Mouse (Mus musculus) heart, embryonic 16.5 days (tissue): Measurements from ENCODE around the gene Ppp1r1b. TPM values are rescaled to one million over a fixed set of nuclear protein-coding genes. Genes with fewer than 3 reads are reported as not detected.

ENCODE experiments used
- ATAC-seq: fragments of 200-750 bp; cut with Nextera tagmentation; replicated peaks from 2 replicates; pipeline ENCODE4 v1.8.0; 2017; ENCODE audit warnings: moderate number of reproducible peaks; ENCODE audit not compliant: insufficient read depth, low FRiP score; ENCODE audit errors: extremely low read depth
- H3K27ac ChIP-seq: fragments of 300-500 bp; sonication (generic); 2 replicates; pipeline ENCODE4 v1.5.1; 2014; ENCODE audit warnings: mild to moderate bottlenecking, low read length, control low read depth, moderate library complexity
- H3K27me3 ChIP-seq: fragments of 300-500 bp; sonication (generic); 2 replicates; pipeline ENCODE4 v1.6.1; 2014; ENCODE audit warnings: low read length, mixed read lengths; ENCODE audit not compliant: control insufficient read depth, insufficient read depth
- H3K36me3 ChIP-seq: fragments of 300-500 bp; sonication (generic); 2 replicates; pipeline ENCODE4 v1.6.1; 2014; ENCODE audit not compliant: control insufficient read depth, insufficient read depth
- H3K4me1 ChIP-seq: fragments of 300-500 bp; sonication (generic); 2 replicates; pipeline ENCODE4 v1.6.1; 2014; ENCODE audit warnings: low read length, mixed read lengths; ENCODE audit not compliant: control insufficient read depth, insufficient read depth
- H3K4me2 ChIP-seq: fragments of 300-500 bp; sonication (generic); 2 replicates; pipeline ENCODE4 v1.6.1; 2014; ENCODE audit warnings: low read depth, mild to moderate bottlenecking, control low read depth, low read length
- H3K4me3 ChIP-seq: fragments of 300-500 bp; sonication (generic); 2 replicates; pipeline ENCODE4 v1.5.1; 2014; ENCODE audit warnings: mild to moderate bottlenecking, control low read depth, low read length
- H3K9ac ChIP-seq: fragments of 300-500 bp; sonication (generic); 2 replicates; pipeline ENCODE4 v1.6.1; 2014; ENCODE audit warnings: low read length, control low read depth
- H3K9me3 ChIP-seq: fragments of 300-500 bp; sonication (generic); replicated peaks from 2 replicates; pipeline ENCODE4 v1.6.1; 2016; ENCODE audit warnings: low read length; ENCODE audit not compliant: control insufficient read depth
- WGBS: fragments of 180-500 bp; shearing (Covaris S2); extraction: QIAGEN DNeasy Blood & Tissue Kit; methylation state at CpG from one replicate; pipeline ENCODE4 v1.1.7; 2014; 5-methylcytosine and 5-hydroxymethylcytosine counted together
- polyA plus RNA-seq: library from polyadenylated mRNA; unstranded; fragments of >200 nt; fragmentation: Nextera tagmentation; extraction: Ambion mirVana; gene quantifications from 2 replicates; pipeline ENCODE4 v1.2.1, GENCODE M21; 2015

The Ppp1r1b gene
- polyA plus RNA-seq, 1 experiment from 2014 or later: 74.0 TPM

GRCm38 (mm10) chr11:98353651-98354211 is 5.5 kb downstream of the Ppp1r1b start:
- peaks cover 41% of the 10 kb centered on the region for H3K27me3 ChIP-seq
- no peak overlapping the region for H3K9ac ChIP-seq

DNA sequence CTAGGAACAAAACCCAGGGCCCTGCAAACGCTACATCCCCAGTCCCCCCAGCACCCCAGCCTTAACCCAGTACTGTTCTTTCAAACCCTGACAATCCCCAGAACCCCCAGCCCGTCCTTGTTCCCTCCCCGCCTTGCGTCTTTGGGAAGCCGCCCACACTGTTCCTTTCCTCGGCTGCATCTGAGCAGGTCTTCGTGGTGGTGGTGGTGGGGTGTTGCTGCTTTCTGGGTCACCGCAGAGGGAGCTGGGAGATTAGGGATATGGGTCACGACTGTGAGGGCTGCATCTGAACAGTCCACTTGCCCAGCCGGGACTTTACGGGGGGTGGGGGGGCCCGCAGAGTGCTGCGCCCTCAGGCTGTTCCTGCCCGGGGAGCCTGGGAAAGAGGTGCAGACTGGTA is 6.2 kb downstream of the Ppp1r1b start:
- H3K27ac ChIP-seq: no peak overlapping the region
- ATAC-seq: no peak
- peaks cover 31% of the 10 kb centered on the region for H3K4me1 ChIP-seq
- H3K27me3 ChIP-seq: peaks cover 36% of the 10 kb centered on the region
- H3K36me3 ChIP-seq: no peaks in the 10 kb centered on the region
- WGBS: 74% methylated on average over 14 of the region's 14 CpGs
- no peak overlapping the region for H3K4me3 ChIP-seq
- H3K9ac ChIP-seq: no peak overlapping the region
- no peak overlapping the region for H3K4me2 ChIP-seq
- no peaks in the 10 kb centered on the region for H3K9me3 ChIP-seq

More at GRCm38 (mm10) chr11:98353651-98354211, 5.5 kb downstream of the Ppp1r1b start:
- Histone ChIP-seq H3K36me3 (no peaks in the 10 kb centered on the region), H3K4me2 (no peak overlapping the region), H3K27ac (no peak overlapping the region), H3K4me3 (no peak overlapping the region), H3K9me3 (no peaks in the 10 kb centered on the region), H3K4me1 (peaks cover 27% of the 10 kb centered on the region)
- ATAC-seq: no peak
- WGBS: 45% methylated on average over 8 of the region's 8 CpGs

DNA sequence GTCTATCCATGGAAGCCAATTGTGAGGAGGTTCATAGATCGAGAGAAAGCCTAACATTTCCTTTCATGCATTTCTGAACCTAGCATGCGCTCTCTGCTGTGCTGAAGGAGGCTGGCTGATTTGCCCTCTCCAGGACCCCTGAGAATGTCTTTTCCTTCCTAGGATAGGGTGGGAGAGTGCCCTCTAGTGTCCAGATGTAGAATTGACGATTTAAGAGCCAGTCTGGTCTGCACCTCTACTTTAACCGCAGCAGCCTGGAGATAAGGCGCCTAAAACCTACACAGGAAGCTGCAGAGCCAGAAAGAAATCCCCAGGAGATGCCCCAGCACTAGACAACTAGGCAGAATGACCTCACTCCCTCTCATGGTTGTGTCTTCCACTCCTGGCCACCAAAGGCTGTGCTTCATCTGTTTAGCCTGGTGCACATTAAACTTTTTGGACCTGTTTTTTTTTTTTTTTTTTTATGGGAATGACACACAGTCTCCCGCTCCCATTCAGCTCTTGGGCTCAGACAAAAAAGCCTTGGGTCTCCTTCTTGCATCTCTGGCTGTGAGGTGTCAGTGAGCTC is 7.6 kb downstream of the Ppp1r1b start:
- no peak overlapping the region for H3K4me2 ChIP-seq
- no peak overlapping the region for H3K4me3 ChIP-seq
- H3K27me3 ChIP-seq: peaks cover 22% of the 10 kb centered on the region
- H3K4me1 ChIP-seq: peaks cover 26% of the 10 kb centered on the region
- no peak overlapping the region for H3K9ac ChIP-seq
- H3K9me3 ChIP-seq: no peaks in the 10 kb centered on the region
- no peak for ATAC-seq
- 7% methylated on average over 6 of the region's 6 CpGs for WGBS
- no peak overlapping the region for H3K27ac ChIP-seq
- H3K36me3 ChIP-seq: no peaks in the 10 kb centered on the region

GRCm38 (mm10) chr11:98356625-98357394 is 8.6 kb downstream of the Ppp1r1b start:
- peak overlapping the region; percentile 91 for H3K27ac ChIP-seq
- peak overlapping the region; percentile 83; the same call in 1 of the 2 replicates for H3K4me2 ChIP-seq
- H3K4me3 ChIP-seq: no peak overlapping the region
- ATAC-seq: no peak
- no peak overlapping the region; the same call in 1 of the 2 replicates for H3K9ac ChIP-seq
- peaks cover 26% of the 10 kb centered on the region for H3K4me1 ChIP-seq
- no peaks in the 10 kb centered on the region for H3K9me3 ChIP-seq
- 71% methylated on average over 7 of the region's 7 CpGs for WGBS
- peaks cover 15% of the 10 kb centered on the region for H3K27me3 ChIP-seq
- no peaks in the 10 kb centered on the region for H3K36me3 ChIP-seq

DNA sequence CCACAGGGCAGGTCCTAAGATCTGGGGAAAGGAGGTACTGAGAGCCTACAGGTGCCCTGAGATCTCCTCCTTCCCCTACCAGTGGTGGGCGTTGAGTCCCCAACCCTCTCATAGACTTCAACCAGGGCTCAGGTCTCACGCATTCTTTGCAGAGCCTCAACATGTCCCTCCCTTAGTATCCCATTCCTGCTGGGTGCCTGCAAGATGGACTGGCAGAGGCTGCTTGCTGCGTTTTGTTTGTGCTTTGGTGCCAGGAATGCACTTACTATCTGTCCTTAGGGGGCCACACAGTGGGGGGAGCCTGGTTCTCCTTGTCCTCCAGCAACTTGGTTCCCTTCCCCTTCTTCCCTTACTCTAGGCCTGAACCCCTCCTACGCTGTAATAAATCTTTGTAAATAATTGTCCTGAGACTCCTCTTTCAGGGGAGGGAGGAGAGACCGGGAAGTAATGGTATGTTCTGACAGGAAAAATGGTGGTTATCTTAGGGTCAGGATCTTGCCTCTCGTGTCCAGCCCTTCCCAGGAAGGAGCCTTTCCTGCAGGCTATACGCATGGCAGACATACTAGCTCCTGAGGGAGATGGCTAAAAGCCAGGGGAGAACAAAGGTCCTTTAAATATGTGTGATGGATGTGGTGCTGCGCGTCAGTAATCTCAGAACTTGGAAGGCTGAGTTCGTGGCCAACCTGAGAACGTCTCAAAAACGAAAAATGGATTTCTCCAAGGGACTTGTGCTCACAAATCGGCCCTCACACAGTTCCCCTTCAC is 9.4 kb downstream of the Ppp1r1b start:
- Histone ChIP-seq H3K9me3 (no peaks in the 10 kb centered on the region), H3K4me2 (peak overlapping the region; percentile 83), H3K27me3 (peaks cover 11% of the 10 kb centered on the region), H3K36me3 (no peaks in the 10 kb centered on the region), H3K4me1 (peaks cover 26% of the 10 kb centered on the region), H3K27ac (peak overlapping the region; percentile 91), H3K9ac (peak overlapping the region; percentile 77), H3K4me3 (peak overlapping the region; percentile 77)
- no peak for ATAC-seq
- WGBS: 11% methylated on average over 13 of the region's 13 CpGs

- WGBS: under 1% methylated on average over 60 of the region's 60 CpGs
- peaks cover 8% of the 10 kb centered on the region for H3K27me3 ChIP-seq
- peak within 1 kb of the TSS; percentile 77 for H3K9ac ChIP-seq
- peak; percentile 89 for ATAC-seq
- H3K4me1 ChIP-seq: peaks cover 26% of the 10 kb centered on the region
- H3K27ac ChIP-seq: peak within 1 kb of the TSS; percentile 94
- no peaks in the 10 kb centered on the region for H3K9me3 ChIP-seq
- H3K36me3 ChIP-seq: no peaks in the 10 kb centered on the region
- peak within 1 kb of the TSS; percentile 88 for H3K4me2 ChIP-seq
- H3K4me3 ChIP-seq: peak within 1 kb of the TSS; percentile 77
Observed at GRCm38 (mm10) chr11:98358161-98359083, 10.2 kb downstream of the Ppp1r1b start, which contains the start of gene Stard3. Stard3 (plus strand) TSS chr11:98358368.

DNA sequence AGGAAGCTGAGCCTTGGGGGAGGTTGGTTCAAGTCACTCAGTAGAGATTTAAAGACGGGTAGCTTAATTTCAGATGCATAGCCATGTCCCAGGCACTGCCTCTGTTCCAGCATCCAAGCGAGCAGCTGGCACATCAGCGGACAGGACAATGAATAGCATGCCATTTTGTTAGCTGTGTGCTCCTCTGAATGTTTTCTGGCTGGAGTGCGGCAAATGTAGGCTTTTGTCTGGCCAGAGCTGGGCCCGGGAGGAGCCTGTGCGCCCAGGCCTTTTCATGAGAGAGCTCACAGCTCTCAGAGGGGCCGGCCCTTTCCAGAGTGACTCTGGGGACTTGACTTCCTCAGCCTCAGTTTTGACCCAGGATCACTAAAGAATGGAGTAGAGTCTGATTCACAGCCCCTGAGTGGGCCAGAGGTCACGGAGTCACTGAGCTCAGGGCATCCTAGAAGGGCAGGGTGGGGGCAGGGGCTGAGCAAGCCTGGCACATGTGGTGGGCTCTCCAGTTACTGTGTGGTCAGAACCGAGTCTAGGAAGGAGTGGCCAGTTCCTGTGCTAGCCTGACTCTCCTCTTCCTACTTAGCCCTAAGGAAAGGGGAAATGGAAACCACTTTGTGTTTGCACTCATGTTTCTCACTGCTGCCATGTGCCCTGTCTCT is 12.8 kb downstream of the Ppp1r1b start:
- 71% methylated on average over 9 of the region's 9 CpGs for WGBS
- no peak overlapping the region for H3K4me3 ChIP-seq
- H3K9ac ChIP-seq: peak overlapping the region; percentile 6; the same call in 1 of the 2 replicates
- no peaks in the 10 kb centered on the region for H3K36me3 ChIP-seq
- no peak overlapping the region for H3K4me2 ChIP-seq
- no peak for ATAC-seq
- peak overlapping the region; percentile 8; the same call in 1 of the 2 replicates for H3K27ac ChIP-seq
- H3K4me1 ChIP-seq: peaks cover 25% of the 10 kb centered on the region
- H3K9me3 ChIP-seq: no peaks in the 10 kb centered on the region
- no peaks in the 10 kb centered on the region for H3K27me3 ChIP-seq

- Histone ChIP-seq H3K4me1 (peaks cover 36% of the 10 kb centered on the region), H3K27me3 (no peaks in the 10 kb centered on the region), H3K9ac (no peak overlapping the region), H3K36me3 (no peaks in the 10 kb centered on the region), H3K4me3 (no peak overlapping the region), H3K4me2 (no peak overlapping the region), H3K9me3 (no peaks in the 10 kb centered on the region), H3K27ac (no peak overlapping the region)
- no peak for ATAC-seq
- 77% methylated on average over 5 of the region's 5 CpGs for WGBS
Observed at GRCm38 (mm10) chr11:98363817-98364216, 15.6 kb downstream of the Ppp1r1b start.
